Mouse (Mus musculus): Measurements from ENCODE around the gene Ace2. TPM values are rescaled to one million over a fixed set of nuclear protein-coding genes. Genes with fewer than 3 reads are reported as not detected.
A peak's percentile ranks its signal among the peaks of the same experiment; 100 is the strongest.

The Ace2 gene
- polyA plus RNA-seq, 1 experiment, result 1.2 TPM

GRCm38 (mm10) chrX:164183844-164184243, 44.7 kb downstream of the Ace2 start:
- H3K4me3 ChIP-seq (replicated peaks; ENCODE audit: insufficient read depth, low read depth, low read length), result no peak overlapping the region
- peak; percentile 17 to 32 for DNase-seq
- no peaks in the 10 kb centered on the region for H3K27me3 ChIP-seq (ENCODE audit: control insufficient read depth, insufficient read depth, low read length)
- no peaks in the 10 kb centered on the region for H3K4me1 ChIP-seq (ENCODE audit: control insufficient read depth, insufficient read depth, low read length)
- WGBS, result 44% methylated on average over 3 of the region's 3 CpGs
- TF ChIP-seq POLR2A (IDR thresholded peaks at IDR 0.05; ENCODE audit: borderline replicate concordance, insufficient read depth, low read length), result no peak
- TF ChIP-seq CTCF (IDR thresholded peaks at IDR 0.05; ENCODE audit: borderline replicate concordance, insufficient read depth, low read depth, low read length), result peak; percentile 39; the same call in 1 of the 2 replicates
- H3K27ac ChIP-seq (ENCODE audit: insufficient read depth, low read length), result no peak overlapping the region

GRCm38 (mm10) chrX:164189880-164190279, 50.7 kb downstream of the Ace2 start:
- H3K27ac ChIP-seq (ENCODE audit: insufficient read depth, low read length), result no peak overlapping the region
- H3K4me3 ChIP-seq (replicated peaks; ENCODE audit: insufficient read depth, low read depth, low read length), result no peak overlapping the region
- DNase-seq, result no peak
- H3K4me1 ChIP-seq (ENCODE audit: control insufficient read depth, insufficient read depth, low read length), result no peaks in the 10 kb centered on the region
- TF ChIP-seq CTCF (IDR thresholded peaks at IDR 0.05; ENCODE audit: borderline replicate concordance, insufficient read depth, low read depth, low read length), result no peak
- no peak for TF ChIP-seq POLR2A (IDR thresholded peaks at IDR 0.05; ENCODE audit: borderline replicate concordance, insufficient read depth, low read length)
- H3K27me3 ChIP-seq (ENCODE audit: control insufficient read depth, insufficient read depth, low read length), result no peaks in the 10 kb centered on the region

- no peaks in the 10 kb centered on the region for H3K27me3 ChIP-seq (ENCODE audit: control insufficient read depth, insufficient read depth, low read length)
- no peak for DNase-seq
- H3K4me1 ChIP-seq (ENCODE audit: control insufficient read depth, insufficient read depth, low read length), result no peaks in the 10 kb centered on the region
- no peak overlapping the region for H3K4me3 ChIP-seq (replicated peaks; ENCODE audit: insufficient read depth, low read depth, low read length)
- TF ChIP-seq POLR2A (IDR thresholded peaks at IDR 0.05; ENCODE audit: borderline replicate concordance, insufficient read depth, low read length) (no peak), CTCF (IDR thresholded peaks at IDR 0.05; ENCODE audit: borderline replicate concordance, insufficient read depth, low read depth, low read length) (no peak)
- 80% methylated on average over 2 of the region's 2 CpGs for WGBS
- no peak overlapping the region for H3K27ac ChIP-seq (ENCODE audit: insufficient read depth, low read length)
Measured at GRCm38 (mm10) chrX:164197679-164198078, 58.5 kb downstream of the Ace2 start.

- WGBS, result 79% methylated on average over 5 of the region's 5 CpGs
Measured at GRCm38 (mm10) chrX:164200547-164200946, 61.4 kb downstream of the Ace2 start.

GRCm38 (mm10) chrX:164221989-164222388, 82.9 kb downstream of the Ace2 start:
- 75% methylated on average over 2 of the region's 2 CpGs for WGBS
- no peak overlapping the region for H3K4me3 ChIP-seq (replicated peaks; ENCODE audit: insufficient read depth, low read depth, low read length)

More at GRCm38 (mm10) chrX:164200547-164200946, 61.4 kb downstream of the Ace2 start:
- no peak overlapping the region for H3K4me3 ChIP-seq (replicated peaks; ENCODE audit: insufficient read depth, low read depth, low read length)
- TF ChIP-seq POLR2A (IDR thresholded peaks at IDR 0.05; ENCODE audit: borderline replicate concordance, insufficient read depth, low read length) (no peak), CTCF (IDR thresholded peaks at IDR 0.05; ENCODE audit: borderline replicate concordance, insufficient read depth, low read depth, low read length) (no peak)
- DNase-seq, result no peak
- H3K27me3 ChIP-seq (ENCODE audit: control insufficient read depth, insufficient read depth, low read length), result no peaks in the 10 kb centered on the region
- H3K4me1 ChIP-seq (ENCODE audit: control insufficient read depth, insufficient read depth, low read length), result no peaks in the 10 kb centered on the region
- no peak overlapping the region for H3K27ac ChIP-seq (ENCODE audit: insufficient read depth, low read length)

GRCm38 (mm10) chrX:164233380-164233779, 94.2 kb downstream of the Ace2 start:
- 49% methylated on average over 8 of the region's 8 CpGs for WGBS
- Histone ChIP-seq H3K27me3 (ENCODE audit: control insufficient read depth, insufficient read depth, low read length) (no peaks in the 10 kb centered on the region), H3K27ac (ENCODE audit: insufficient read depth, low read length) (no peak overlapping the region), H3K4me3 (replicated peaks; ENCODE audit: insufficient read depth, low read depth, low read length) (no peak overlapping the region), H3K4me1 (ENCODE audit: control insufficient read depth, insufficient read depth, low read length) (no peaks in the 10 kb centered on the region)
- TF ChIP-seq CTCF (IDR thresholded peaks at IDR 0.05; ENCODE audit: borderline replicate concordance, insufficient read depth, low read depth, low read length), result no peak
- TF ChIP-seq POLR2A (IDR thresholded peaks at IDR 0.05; ENCODE audit: borderline replicate concordance, insufficient read depth, low read length), result no peak
- DNase-seq, result no peak

More at GRCm38 (mm10) chrX:164221989-164222388, 82.9 kb downstream of the Ace2 start:
- H3K27ac ChIP-seq (ENCODE audit: insufficient read depth, low read length), result no peak overlapping the region
- no peak for DNase-seq
- TF ChIP-seq CTCF (IDR thresholded peaks at IDR 0.05; ENCODE audit: borderline replicate concordance, insufficient read depth, low read depth, low read length) (no peak), POLR2A (IDR thresholded peaks at IDR 0.05; ENCODE audit: borderline replicate concordance, insufficient read depth, low read length) (no peak)
- H3K27me3 ChIP-seq (ENCODE audit: control insufficient read depth, insufficient read depth, low read length), result no peaks in the 10 kb centered on the region
- no peaks in the 10 kb centered on the region for H3K4me1 ChIP-seq (ENCODE audit: control insufficient read depth, insufficient read depth, low read length)

Other genes with a start within 250 kb of the Ace2 start
- gene Ap1s2, start 230.3 kb upstream of the Ace2 start, polyA plus RNA-seq (2012; rRNA removed), result 51.1 and 57.8 TPM in 2 replicates
- 32.4 and 36.8 TPM in 2 replicates for gene Zrsr2, start 180.7 kb upstream of the Ace2 start, polyA plus RNA-seq (2012; rRNA removed)
- 3.4 and 3.6 TPM in 2 replicates for gene Car5b, start 111.3 kb upstream of the Ace2 start, polyA plus RNA-seq (2012; rRNA removed)
- 9.0 and 9.7 TPM in 2 replicates for gene Siah1b, start 62.8 kb upstream of the Ace2 start, polyA plus RNA-seq (2012; rRNA removed)
- 0.22 and 0.23 TPM in 2 replicates for gene Cltrn, start 50.5 kb upstream of the Ace2 start, polyA plus RNA-seq (2012; rRNA removed)
- gene Bmx, start 118.9 kb downstream of the Ace2 start, polyA plus RNA-seq (2012; rRNA removed), result 1.0 and 1.1 TPM in 2 replicates
- 4.5 and 5.1 TPM in 2 replicates for gene Pir, start 130.0 kb downstream of the Ace2 start, polyA plus RNA-seq (2012; rRNA removed)
- gene Vegfd, start 234.0 kb downstream of the Ace2 start, polyA plus RNA-seq (2012; rRNA removed), result 0.46 and 0.52 TPM in 2 replicates